Mouse (Mus musculus) lung, adult 2 months (tissue): Measurements from ENCODE around the gene Slc9a4.

Experiments used
- CTCF ChIP-seq: fragments of 200-500 bp; IDR thresholded peaks from 2 replicates; pipeline ENCODE4 v1.5.1; 2011; ENCODE audit warnings: mild to moderate bottlenecking, low read length, control low read depth; ENCODE audit not compliant: insufficient read depth
- POLR2A ChIP-seq: fragments of 200-500 bp; IDR thresholded peaks from 2 replicates; pipeline ENCODE4 v1.6.1; 2011; ENCODE audit warnings: low read depth, mild to moderate bottlenecking, control low read depth, low read length, borderline replicate concordance; ENCODE audit errors: extremely low read depth

- TF ChIP-seq CTCF: no peak
- TF ChIP-seq POLR2A: no peak
Measured at GRCm38 (mm10) chr1:40590931-40591330, 11.1 kb downstream of the Slc9a4 start.
